Mouse (Mus musculus) v-Abl transformed pro-B cells (cell line): Measurements from ENCODE around the gene Zcchc14.

Experiments used
- in situ Hi-C, 2 experiments: fragments of 400-800 bp; cut with MboI; formaldehyde crosslinking; loops; one replicate each; pipeline ENCODE4 v1.15.1; 2025; ENCODE audit not compliant: unreplicated experiment in 2 of 2

The Zcchc14 gene

GRCm38 (mm10) chr8:121591178-121592066 lies 61.3 kb downstream of the Zcchc14 start:
- in situ Hi-C loops: loop anchor here (5.0 to 25.0 kb wide), 4 partner anchors 44 to 904 kb away; partner anchors contain the start of genes Banp (in 2 of the 2), Car5a (in 2 of the 2) and Klhdc4 (in 1 of the 2)

GRCm38 (mm10) chr8:121590203-121591177 lies 62.2 kb downstream of the Zcchc14 start, which contains the start of gene Map1lc3b:
TSS of gene Map1lc3b (plus strand) at chr8:121590361.
- in situ Hi-C loops: loop anchor here (5.0 to 25.0 kb wide), 4 partner anchors 43 to 903 kb away; partner anchors contain the start of genes Banp (in 2 of the 2), Car5a (in 2 of the 2) and Klhdc4 (in 1 of the 2)

GRCm38 (mm10) chr8:121589205-121589726 lies 63.4 kb downstream of the Zcchc14 start:
- in situ Hi-C loops: loop anchor here (5.0 to 25.0 kb wide), 5 partner anchors 248 to 914 kb away; partner anchors contain the start of genes Banp (in 2 of the 2), Car5a (in 2 of the 2) and Klhdc4 (in 1 of the 2)

- in situ Hi-C loops: loop anchor here (5.0 to 25.0 kb wide), 5 partner anchors 249 to 914 kb away; partner anchors contain the start of genes Banp (in 2 of the 2), Car5a (in 2 of the 2) and Klhdc4 (in 1 of the 2)
Observed at GRCm38 (mm10) chr8:121588750-121589149, 64.0 kb downstream of the Zcchc14 start.

- in situ Hi-C loops: loop anchor here (5.0 to 25.0 kb wide), 5 partner anchors 252 to 910 kb away; partner anchors contain the start of genes Banp (in 2 of the 2), Car5a (in 2 of the 2) and Klhdc4 (in 1 of the 2)
Observed at GRCm38 (mm10) chr8:121585159-121585825, 67.4 kb downstream of the Zcchc14 start.

GRCm38 (mm10) chr8:121584730-121585129 lies 68.0 kb downstream of the Zcchc14 start:
- in situ Hi-C loops: loop anchor here (5.0 to 25.0 kb wide), 5 partner anchors 253 to 910 kb away; partner anchors contain the start of genes Banp (in 2 of the 2), Car5a (in 2 of the 2) and Klhdc4 (in 1 of the 2)

- in situ Hi-C loops: loop anchor here (10.0 to 25.0 kb wide), 4 partner anchors 254 to 909 kb away; partner anchors contain the start of genes Banp (in 2 of the 2), Car5a (in 2 of the 2) and Klhdc4 (in 1 of the 2)
Observed at GRCm38 (mm10) chr8:121583653-121584052, 69.0 kb downstream of the Zcchc14 start.

GRCm38 (mm10) chr8:121580465-121580864 lies 72.2 kb downstream of the Zcchc14 start:
- in situ Hi-C loops: loop anchor here (10.0 to 25.0 kb wide), 4 partner anchors 257 to 906 kb away; partner anchors contain the start of genes Banp (in 2 of the 2), Car5a (in 2 of the 2) and Klhdc4 (in 1 of the 2)

- in situ Hi-C loops: loop anchor here (25.0 kb wide), 3 partner anchors 258 to 892 kb away; partner anchors contain the start of genes Banp (in 2 of the 2), Car5a (in 2 of the 2) and Klhdc4 (in 1 of the 2)
Observed at GRCm38 (mm10) chr8:121578676-121579451, 73.8 kb downstream of the Zcchc14 start, which contains the start of gene Fbxo31. TSS of gene Fbxo31 (minus strand) at chr8:121578806.

GRCm38 (mm10) chr8:121577751-121578675 lies 74.7 kb downstream of the Zcchc14 start:
- in situ Hi-C loops: loop anchor here (25.0 kb wide), 3 partner anchors 259 to 891 kb away; partner anchors contain the start of genes Banp (in 2 of the 2), Car5a (in 2 of the 2) and Klhdc4 (in 1 of the 2)

- in situ Hi-C loops: loop anchor here (25.0 kb wide), 3 partner anchors 262 to 888 kb away; partner anchors contain the start of genes Banp (in 2 of the 2), Car5a (in 2 of the 2) and Klhdc4 (in 1 of the 2)
Observed at GRCm38 (mm10) chr8:121575661-121576060, 77.0 kb downstream of the Zcchc14 start.

- in situ Hi-C loops: no loop called here
Observed at GRCm38 (mm10) chr8:121573275-121573674, 79.4 kb downstream of the Zcchc14 start.

GRCm38 (mm10) chr8:121572121-121572520 lies 80.6 kb downstream of the Zcchc14 start:
- in situ Hi-C loops: no loop called here

GRCm38 (mm10) chr8:121570801-121571200 lies 81.9 kb downstream of the Zcchc14 start:
- in situ Hi-C loops: no loop called here

- in situ Hi-C loops: no loop called here
Observed at GRCm38 (mm10) chr8:121570335-121570734, 82.4 kb downstream of the Zcchc14 start.

GRCm38 (mm10) chr8:121568321-121568720 lies 84.4 kb downstream of the Zcchc14 start:
- in situ Hi-C loops: no loop called here
